Mouse (Mus musculus) brain, embryonic 14.5 days (tissue): Measurements from ENCODE around the gene Mpp5. TPM values are rescaled to one million over a fixed set of nuclear protein-coding genes. Genes with fewer than 3 reads are reported as not detected.

ENCODE experiments used
- DNase-seq: peaks from one replicate; pipeline ENCODE4 v3.0.0-alpha.2; 2011; ENCODE audit warnings: low read depth
- CTCF ChIP-seq: fragments of 200-500 bp; IDR thresholded peaks from 2 replicates; pipeline ENCODE4 v1.5.1; 2012; ENCODE audit warnings: inconsistent platforms, mild to moderate bottlenecking, moderate library complexity, borderline replicate concordance; ENCODE audit not compliant: insufficient read depth, insufficient read length; ENCODE audit errors: extremely low read depth
- POLR2A ChIP-seq: fragments of 200-500 bp; IDR thresholded peaks from 2 replicates; pipeline ENCODE4 v1.6.1; 2012; ENCODE audit warnings: mild to moderate bottlenecking, inconsistent platforms, borderline replicate concordance; ENCODE audit not compliant: poor library complexity, insufficient read depth, insufficient read length, severe bottlenecking; ENCODE audit errors: extremely low read depth
- polyA plus RNA-seq: library from polyadenylated mRNA; depleted of rRNA; stranded (reverse); fragments of >200 nt; gene quantifications from 2 replicates; pipeline ENCODE4 v1.2.3, GENCODE M21; 2012; rRNA removed

Gene Mpp5
- 6.1 and 9.3 TPM in 2 replicates for polyA plus RNA-seq

- DNase-seq = peak; percentile 99
These were observed at the start of gene Mpp5 for GRCm38 (mm10) chr12:78748557-78749377. Mpp5 (plus strand) TSS chr12:78748907.

GRCm38 (mm10) chr12:78717783-78718182 is 30.9 kb upstream of the Mpp5 start:
- TF ChIP-seq POLR2A = no peak
- no peak for DNase-seq

More at GRCm38 (mm10) chr12:78748557-78749377, at the start of gene Mpp5:
- TF ChIP-seq CTCF (no peak), POLR2A (peak; percentile 46)

GRCm38 (mm10) chr12:78727723-78728122 is 21.0 kb upstream of the Mpp5 start:
- no peak for DNase-seq
- no peak for TF ChIP-seq POLR2A
- TF ChIP-seq CTCF = no peak

- TF ChIP-seq POLR2A = no peak
- TF ChIP-seq CTCF = no peak
- no peak for DNase-seq
These were observed 9.1 kb upstream of the Mpp5 start for GRCm38 (mm10) chr12:78739633-78740032.

- no peak for TF ChIP-seq CTCF
- no peak for TF ChIP-seq POLR2A
- DNase-seq = no peak
These were observed 8.4 kb upstream of the Mpp5 start for GRCm38 (mm10) chr12:78740289-78740688.

- no peak for TF ChIP-seq CTCF
- no peak for TF ChIP-seq POLR2A
- DNase-seq = no peak
These were observed 2.5 kb upstream of the Mpp5 start for GRCm38 (mm10) chr12:78746226-78746625.

GRCm38 (mm10) chr12:78747406-78747805 is 1.3 kb upstream of the Mpp5 start:
- no peak for DNase-seq
- TF ChIP-seq CTCF = no peak
- TF ChIP-seq POLR2A = no peak

- TF ChIP-seq POLR2A (no peak), CTCF (no peak)
- no peak for DNase-seq
These were observed 594 bp upstream of the Mpp5 start for GRCm38 (mm10) chr12:78748113-78748512.

GRCm38 (mm10) chr12:78749378-78749801 is 683 bp downstream of the Mpp5 start:
- DNase-seq = peak; percentile 63
- TF ChIP-seq CTCF (no peak), POLR2A (no peak)

- no peak for TF ChIP-seq POLR2A
- no peak for TF ChIP-seq CTCF
- DNase-seq = no peak
These were observed 13.3 kb downstream of the Mpp5 start for GRCm38 (mm10) chr12:78761979-78762378.

- TF ChIP-seq CTCF (no peak), POLR2A (no peak)
- no peak for DNase-seq
These were observed 20.5 kb downstream of the Mpp5 start for GRCm38 (mm10) chr12:78769031-78769713.
